Mouse (Mus musculus) olfactory bulb, adult 2 months (tissue): ENCODE data around the gene Fosl2.

Source experiments
- CTCF ChIP-seq: fragments of 200-500 bp; IDR thresholded peaks from 2 replicates; pipeline ENCODE4 v1.5.1; 2012; ENCODE audit warnings: low read depth, mild to moderate bottlenecking, low read length, moderate library complexity; ENCODE audit not compliant: insufficient read depth
- POLR2A ChIP-seq: fragments of 200-500 bp; IDR thresholded peaks from 2 replicates; pipeline ENCODE4 v1.6.1; 2012; ENCODE audit warnings: mild to moderate bottlenecking, low read depth, low read length, moderate library complexity; ENCODE audit not compliant: insufficient read depth

- TF ChIP-seq POLR2A = no peak
- no peak for TF ChIP-seq CTCF
These were observed 55.7 kb downstream of the Fosl2 start for GRCm38 (mm10) chr5:32191259-32191658.
